Mouse (Mus musculus) stomach, postnatal 0 days (tissue): ENCODE results near the gene St3gal3. TPM values are rescaled to one million over a fixed set of nuclear protein-coding genes. Genes with fewer than 3 reads are reported as not detected.

Experiments used
- ATAC-seq: fragments of 200-750 bp; cut with Nextera tagmentation; 2 replicates; pipeline ENCODE4 v1.8.0; 2017; ENCODE audit not compliant: low FRiP score, low TSS enrichment
- DNase-seq: peaks from one replicate; pipeline ENCODE4 v3.0.0-alpha.2; 2016; ENCODE audit warnings: low spot score
- H3K27ac ChIP-seq: fragments of 300-500 bp; sonication (generic); replicated peaks from 2 replicates; pipeline ENCODE4 v1.5.1; 2014; ENCODE audit warnings: mild to moderate bottlenecking, control low read depth
- H3K27me3 ChIP-seq: fragments of 300-500 bp; sonication (generic); 2 replicates; pipeline ENCODE4 v1.6.1; 2014; ENCODE audit warnings: low read length; ENCODE audit not compliant: control insufficient read depth, insufficient read depth
- H3K36me3 ChIP-seq: fragments of 300-500 bp; sonication (generic); 2 replicates; pipeline ENCODE4 v1.6.1; 2014; ENCODE audit warnings: low read length, mixed read lengths; ENCODE audit not compliant: control insufficient read depth, insufficient read depth
- H3K4me1 ChIP-seq: fragments of 300-500 bp; sonication (generic); replicated peaks from 2 replicates; pipeline ENCODE4 v1.6.1; 2014; ENCODE audit warnings: antibody characterized with exemption; ENCODE audit not compliant: control insufficient read depth, insufficient read depth
- H3K4me2 ChIP-seq: fragments of 300-500 bp; sonication (generic); replicated peaks from 2 replicates; pipeline ENCODE4 v1.6.1; 2014; ENCODE audit warnings: low read depth, mild to moderate bottlenecking, control low read depth, moderate library complexity
- H3K4me3 ChIP-seq: fragments of 300-500 bp; sonication (generic); 2 replicates; pipeline ENCODE4 v1.5.1; 2014; ENCODE audit warnings: low read depth, low read length, control low read depth
- H3K9ac ChIP-seq: fragments of 300-500 bp; sonication (generic); 2 replicates; pipeline ENCODE4 v1.6.1; 2014; ENCODE audit warnings: mild to moderate bottlenecking, low read length, control low read depth, mixed read lengths
- H3K9me3 ChIP-seq: fragments of 300-500 bp; sonication (generic); 2 replicates; pipeline ENCODE4 v1.6.1; 2016; ENCODE audit warnings: low read length; ENCODE audit not compliant: control insufficient read depth
- CTCF ChIP-seq: IDR thresholded peaks from 2 replicates; pipeline ENCODE4 v1.5.1; 2016; ENCODE audit warnings: antibody characterized with exemption, low read depth, mild to moderate bottlenecking, moderate library complexity
- EP300 ChIP-seq: optimal IDR thresholded peaks from 2 replicates; pipeline ENCODE3; 2016; ENCODE audit warnings: antibody characterized with exemption
- WGBS: fragments of 180-500 bp; shearing (Covaris S2); extraction: QIAGEN DNeasy Blood & Tissue Kit; methylation state at CpG from one replicate; pipeline ENCODE4 v1.1.7; 2014; 5-methylcytosine and 5-hydroxymethylcytosine counted together
- polyA plus RNA-seq: library from polyadenylated mRNA; unstranded; fragments of >200 nt; fragmentation: Nextera tagmentation; extraction: Ambion mirVana; gene quantifications from 2 replicates; pipeline ENCODE4 v1.2.1, GENCODE M21; 2015

The St3gal3 gene
- polyA plus RNA-seq, 1 experiment from 2014 or later, result 3.2 TPM

DNA sequence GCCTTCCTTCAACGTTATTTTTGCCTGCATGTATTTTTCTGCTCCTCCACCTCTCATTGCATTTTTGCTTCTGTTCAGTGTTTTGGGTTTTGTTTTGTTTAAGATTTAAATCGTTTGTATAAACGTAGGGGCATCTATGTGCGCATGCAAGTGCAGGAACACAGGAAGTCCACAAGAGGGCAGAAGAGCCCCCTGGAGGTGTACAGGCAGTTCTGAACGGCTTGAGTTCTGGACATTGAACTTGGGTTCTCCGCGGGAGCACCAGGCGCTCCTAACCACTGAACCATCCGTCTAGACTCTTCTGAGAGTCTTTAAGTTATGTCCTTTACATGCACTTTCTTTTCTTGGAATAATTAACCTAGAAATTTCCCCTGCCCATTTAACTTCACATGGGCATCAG, 44.8 kb downstream of the St3gal3 start:
- Histone ChIP-seq H3K36me3 (no peaks in the 10 kb centered on the region), H3K4me3 (no peak overlapping the region), H3K27me3 (no peaks in the 10 kb centered on the region), H3K9ac (no peak overlapping the region), H3K4me1 (no peaks in the 10 kb centered on the region), H3K9me3 (no peaks in the 10 kb centered on the region), H3K4me2 (no peak overlapping the region), H3K27ac (no peak overlapping the region)
- 40% methylated on average over 9 of the region's 9 CpGs for WGBS
- DNase-seq (peak; percentile 49), ATAC-seq (no peak)
- peak; percentile 85 for TF ChIP-seq CTCF
- no peak for TF ChIP-seq EP300

DNA sequence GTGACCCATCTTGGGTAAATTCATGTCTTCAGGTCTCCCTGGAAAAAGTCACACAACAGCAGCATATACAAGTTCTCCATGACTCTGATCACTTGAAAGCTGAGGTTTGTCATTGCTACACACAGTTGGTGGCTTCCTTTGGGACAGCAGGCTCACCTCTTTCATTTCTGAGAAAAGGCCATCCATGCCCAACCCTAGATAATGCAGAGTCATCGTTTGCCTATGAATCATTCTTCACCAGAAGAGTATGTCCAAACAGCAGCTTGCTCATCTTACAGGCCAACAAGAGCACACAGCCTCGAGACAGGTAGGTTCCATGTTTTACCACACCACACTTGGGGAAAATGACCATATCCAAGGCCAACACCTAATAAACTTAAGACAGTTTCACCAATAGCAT, 45.9 kb downstream of the St3gal3 start:
- ATAC-seq (no peak), DNase-seq (no peak)
- Histone ChIP-seq H3K4me1 (no peaks in the 10 kb centered on the region), H3K9me3 (no peaks in the 10 kb centered on the region), H3K27me3 (no peaks in the 10 kb centered on the region), H3K4me3 (no peak overlapping the region), H3K4me2 (no peak overlapping the region), H3K36me3 (no peaks in the 10 kb centered on the region), H3K27ac (no peak overlapping the region), H3K9ac (no peak overlapping the region)
- no peak for TF ChIP-seq EP300
- no peak for TF ChIP-seq CTCF
- 68% methylated on average over 2 of the region's 2 CpGs for WGBS

DNA sequence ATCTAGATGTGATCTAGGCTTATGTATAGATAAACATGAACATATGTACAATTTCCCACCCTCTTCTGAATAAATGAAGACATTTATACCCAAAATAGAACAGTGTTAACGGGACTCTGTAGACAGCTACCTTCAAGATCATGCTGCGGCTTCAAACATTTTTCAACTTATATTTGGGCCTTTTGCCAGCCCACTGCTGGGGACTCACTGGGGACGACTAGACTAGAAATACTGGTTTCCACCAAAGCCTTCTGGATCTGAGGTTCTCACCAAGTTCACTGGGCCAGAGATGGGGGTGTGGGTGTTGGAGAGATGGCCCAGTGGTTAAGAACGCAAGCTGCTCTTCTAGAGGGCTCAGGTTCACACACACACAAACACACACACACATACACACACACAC, 49.7 kb downstream of the St3gal3 start:
- Histone ChIP-seq H3K36me3 (no peaks in the 10 kb centered on the region), H3K4me2 (no peak overlapping the region), H3K9me3 (no peaks in the 10 kb centered on the region), H3K9ac (no peak overlapping the region), H3K27ac (no peak overlapping the region), H3K4me1 (peaks cover 3% of the 10 kb centered on the region; the same call in 1 of the 2 replicates), H3K4me3 (no peak overlapping the region), H3K27me3 (no peaks in the 10 kb centered on the region)
- DNase-seq, result no peak
- 35% methylated on average over 4 of the region's 4 CpGs for whole genome bisulfite sequencing
- no peak for ATAC-seq
- TF ChIP-seq CTCF (no peak), EP300 (no peak)

DNA sequence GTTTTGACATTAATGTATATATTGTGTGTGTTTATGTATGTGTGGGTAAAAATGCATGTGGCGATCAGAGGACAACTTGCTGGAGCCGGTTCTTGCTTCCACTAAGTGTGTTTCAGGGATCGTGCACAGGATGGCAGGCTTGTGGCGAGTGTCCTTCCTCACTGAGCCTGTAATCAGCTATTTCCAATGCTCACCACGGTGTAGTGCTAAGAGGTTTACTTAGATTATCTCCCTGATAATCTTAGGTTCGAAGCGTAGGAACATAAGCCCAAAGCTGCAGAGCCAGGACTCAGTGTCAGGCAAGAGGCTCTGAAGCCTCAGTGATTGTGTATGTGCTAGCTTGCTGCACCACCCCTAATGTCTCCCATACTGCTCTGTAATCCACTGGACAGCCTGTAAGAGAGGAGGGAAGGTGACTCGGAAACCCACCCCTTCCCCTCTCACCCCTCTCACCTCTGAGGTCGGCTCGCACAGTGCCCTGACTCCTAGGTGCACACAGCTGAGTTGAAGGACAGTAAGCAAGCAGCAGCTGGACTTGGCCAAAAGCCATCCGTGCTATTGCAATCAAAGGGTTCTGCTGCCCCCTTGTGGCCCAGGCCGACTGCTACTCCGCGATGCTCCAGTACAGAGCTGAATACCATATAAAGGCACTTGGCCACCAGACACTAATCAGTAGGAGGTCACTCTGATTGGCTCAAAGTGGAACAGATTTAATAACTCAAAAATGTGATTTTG, 51.3 kb downstream of the St3gal3 start:
- peaks cover 3% of the 10 kb centered on the region; the same call in 1 of the 2 replicates for H3K4me1 ChIP-seq
- H3K9ac ChIP-seq, result peak overlapping the region; percentile 13; the same call in 1 of the 2 replicates
- H3K27ac ChIP-seq, result peak overlapping the region; percentile 40; the same call in 1 of the 2 replicates
- TF ChIP-seq CTCF, result peak; percentile 100
- no peak for TF ChIP-seq EP300
- peak; percentile 84 for ATAC-seq
- H3K36me3 ChIP-seq, result no peaks in the 10 kb centered on the region
- H3K4me3 ChIP-seq, result no peak overlapping the region
- peak overlapping the region; percentile 35 for H3K4me2 ChIP-seq
- no peaks in the 10 kb centered on the region for H3K27me3 ChIP-seq
- DNase-seq, result peak; percentile 96
- H3K9me3 ChIP-seq, result no peaks in the 10 kb centered on the region
- WGBS, result 23% methylated on average over 14 of the region's 14 CpGs

DNA sequence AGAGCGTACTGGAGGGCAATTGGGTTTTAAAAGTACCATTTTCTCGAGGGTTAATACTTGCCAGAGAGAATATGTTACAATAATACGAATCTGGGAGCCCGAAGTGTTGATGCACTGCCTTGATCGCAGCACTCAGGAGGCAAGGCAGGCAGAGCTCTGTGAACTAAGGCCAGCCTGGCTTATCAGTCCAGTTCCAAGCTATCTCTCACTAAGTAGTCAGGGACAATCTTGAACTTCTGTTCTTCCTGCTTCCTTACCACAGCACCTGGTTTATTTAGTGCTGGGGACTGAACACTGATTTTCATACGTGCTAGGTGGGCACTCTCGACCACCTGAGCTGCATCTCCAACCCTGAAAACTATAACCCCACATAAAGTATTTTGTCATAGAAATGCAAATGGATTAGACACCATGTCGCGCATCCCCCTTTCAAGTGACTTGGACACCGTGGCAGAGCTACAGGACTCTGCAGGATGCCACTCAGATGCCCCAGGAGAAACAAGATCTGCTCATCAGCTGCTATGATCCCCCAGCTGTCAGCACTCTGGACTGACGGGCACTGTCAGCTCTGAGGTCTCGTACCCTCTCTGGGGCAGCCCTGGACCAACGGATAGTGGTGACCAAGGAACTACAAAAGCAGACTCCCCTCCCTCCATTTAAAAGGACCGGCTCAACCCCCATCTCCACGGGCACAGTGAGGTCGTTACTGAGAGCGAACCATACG, 52.9 kb downstream of the St3gal3 start:
- ATAC-seq, result no peak
- no peak overlapping the region for H3K4me3 ChIP-seq
- H3K9me3 ChIP-seq, result no peaks in the 10 kb centered on the region
- 86% methylated on average over 18 of the region's 18 CpGs for WGBS
- H3K27ac ChIP-seq, result no peak overlapping the region
- TF ChIP-seq EP300 (no peak), CTCF (no peak)
- H3K4me1 ChIP-seq, result peaks cover 3% of the 10 kb centered on the region; the same call in 1 of the 2 replicates
- no peak for DNase-seq
- H3K9ac ChIP-seq, result no peak overlapping the region
- no peaks in the 10 kb centered on the region for H3K27me3 ChIP-seq
- no peak overlapping the region for H3K4me2 ChIP-seq
- no peaks in the 10 kb centered on the region for H3K36me3 ChIP-seq

DNA sequence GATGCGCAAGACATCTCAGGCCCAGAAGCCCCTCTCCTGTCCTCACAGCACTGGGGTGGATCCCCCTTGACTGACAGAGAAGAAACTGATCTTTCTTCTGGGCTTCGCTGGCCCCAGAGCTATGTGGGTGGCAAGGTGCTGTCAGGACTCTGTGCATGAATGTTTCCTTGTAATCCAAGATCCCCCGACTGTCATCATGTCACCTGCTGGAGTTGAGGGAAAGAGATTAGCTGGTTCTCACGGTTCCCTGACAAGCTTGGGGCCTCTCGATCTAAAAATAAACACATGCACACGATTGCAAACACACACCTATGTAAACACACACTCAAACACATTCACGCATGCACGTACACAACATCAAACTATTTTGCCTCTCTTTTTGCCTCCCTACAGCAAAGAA, 54.2 kb downstream of the St3gal3 start:
- Histone ChIP-seq H3K27me3 (no peaks in the 10 kb centered on the region), H3K9me3 (no peaks in the 10 kb centered on the region), H3K36me3 (no peaks in the 10 kb centered on the region), H3K9ac (no peak overlapping the region), H3K4me3 (no peak overlapping the region), H3K27ac (no peak overlapping the region), H3K4me2 (no peak overlapping the region), H3K4me1 (peaks cover 3% of the 10 kb centered on the region; the same call in 1 of the 2 replicates)
- no peak for TF ChIP-seq EP300
- TF ChIP-seq CTCF, result no peak
- DNase-seq (no peak), ATAC-seq (no peak)
- 47% methylated on average over 8 of the region's 8 CpGs for WGBS
